Mouse (Mus musculus) cerebellum, adult 18-20 months (tissue): ENCODE results near the gene Efcc1.

Experiments used
- DNase-seq, 2 experiments: peaks; one replicate each; pipeline ENCODE4 v3.0.0; 2021

The Efcc1 gene

DNA sequence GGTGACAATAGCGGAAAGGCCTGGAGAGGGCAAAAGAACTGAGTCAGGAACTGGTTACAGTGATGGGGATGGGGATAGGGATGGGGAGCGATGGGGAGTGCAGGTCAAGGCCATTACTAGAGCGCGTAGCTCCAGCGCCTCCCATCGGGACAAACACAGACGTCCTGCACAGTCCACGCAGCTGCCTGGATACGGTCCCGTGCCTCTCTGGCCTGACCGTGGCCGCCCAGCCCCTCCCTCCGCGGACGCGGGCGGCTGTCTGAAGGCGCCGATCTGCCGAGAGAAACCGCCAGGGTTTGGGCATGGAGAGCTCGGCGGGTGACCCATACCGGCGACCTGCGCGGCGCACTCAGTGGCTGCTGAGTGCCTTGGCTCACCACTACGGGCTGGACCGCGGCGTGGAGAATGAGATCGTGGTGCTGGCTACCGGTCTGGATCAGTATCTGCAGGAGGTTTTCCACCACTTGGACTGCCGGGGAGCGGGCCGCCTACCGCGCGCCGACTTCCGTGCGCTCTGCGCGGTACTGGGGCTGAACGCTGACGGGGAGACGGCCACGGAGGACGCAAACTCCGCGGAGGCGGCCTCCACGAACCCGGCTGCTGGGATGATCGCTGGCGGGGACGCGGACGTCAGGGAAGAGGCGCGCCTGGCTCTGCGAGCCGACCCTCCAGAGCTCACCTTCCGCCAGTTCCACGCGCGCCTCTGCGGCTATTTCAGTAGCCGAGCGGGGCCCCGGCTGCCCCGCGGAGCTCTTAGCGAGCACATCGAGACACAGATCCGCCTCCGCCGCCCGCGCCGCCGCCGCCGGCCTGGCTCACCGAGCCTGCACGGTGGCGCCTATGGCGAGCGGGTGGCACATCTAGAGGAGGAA lies at the start of gene Efcc1:
Gene Efcc1, plus strand, starts transcription at position 279 of the 872 bp plus-strand sequence.
- peak; percentile 15 to 21 for DNase-seq

DNA sequence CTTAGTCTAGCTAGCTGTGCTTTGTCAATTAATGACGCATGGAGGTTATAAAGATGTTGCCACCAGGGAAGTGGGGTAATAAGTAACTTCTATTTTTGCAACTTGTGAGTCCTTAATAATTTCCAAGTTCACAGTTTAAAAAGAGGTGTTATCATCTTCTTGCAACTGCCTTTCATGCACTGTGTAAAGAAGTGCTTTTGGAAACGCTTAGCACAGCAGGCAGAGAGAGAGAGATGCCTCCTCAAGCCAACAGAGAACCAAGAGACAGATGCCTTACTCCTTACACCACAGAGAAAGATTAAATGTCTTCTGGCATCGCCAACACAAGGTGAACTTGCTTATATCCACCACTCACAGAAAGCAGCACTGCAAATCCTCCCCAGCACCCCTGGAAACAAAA lies 34.7 kb upstream of the Efcc1 start:
- no peak for DNase-seq

DNA sequence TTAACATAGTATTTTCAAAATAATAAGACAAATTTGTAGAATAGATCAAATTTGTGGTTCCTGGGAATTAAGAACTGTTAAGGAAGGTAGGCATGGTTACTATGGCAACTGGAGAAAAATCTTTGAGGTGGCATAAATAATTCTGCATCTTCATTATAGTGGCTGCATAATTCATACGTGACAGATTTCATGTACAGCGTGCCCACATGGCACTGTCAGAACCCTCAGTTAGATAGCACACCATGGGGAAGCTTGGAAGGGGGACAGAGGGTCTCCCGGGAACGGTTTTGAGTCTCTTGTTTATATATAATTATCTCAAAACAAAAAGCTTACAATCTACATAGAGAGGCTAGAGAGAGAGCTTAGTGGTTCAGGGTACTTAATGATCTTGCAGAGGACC lies 34.1 kb upstream of the Efcc1 start:
- DNase-seq, result no peak

DNA sequence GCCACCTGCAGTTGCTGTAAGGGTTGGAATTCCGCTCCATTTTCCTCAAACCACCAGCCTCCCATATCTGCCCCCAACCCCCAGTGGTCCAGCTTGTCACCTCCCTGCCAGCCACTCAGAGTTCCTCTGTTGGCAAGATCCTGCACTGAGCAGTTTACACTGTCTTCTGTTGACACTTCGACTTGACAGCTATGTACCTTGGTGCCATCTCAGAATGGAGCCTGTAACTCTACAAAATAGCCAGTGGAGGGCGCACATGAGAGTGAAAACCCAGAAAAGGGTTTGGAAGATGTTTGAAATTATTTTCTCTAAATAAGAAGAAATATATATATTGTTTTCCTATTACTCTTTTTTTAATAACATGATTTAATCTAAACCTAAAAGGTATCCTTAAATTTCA lies 24.4 kb upstream of the Efcc1 start:
- peak; percentile 4 to 8 for DNase-seq

- no peak for DNase-seq
Observed at GRCm38 (mm10) chr6:87712311-87712710, 18.4 kb upstream of the Efcc1 start.

DNA sequence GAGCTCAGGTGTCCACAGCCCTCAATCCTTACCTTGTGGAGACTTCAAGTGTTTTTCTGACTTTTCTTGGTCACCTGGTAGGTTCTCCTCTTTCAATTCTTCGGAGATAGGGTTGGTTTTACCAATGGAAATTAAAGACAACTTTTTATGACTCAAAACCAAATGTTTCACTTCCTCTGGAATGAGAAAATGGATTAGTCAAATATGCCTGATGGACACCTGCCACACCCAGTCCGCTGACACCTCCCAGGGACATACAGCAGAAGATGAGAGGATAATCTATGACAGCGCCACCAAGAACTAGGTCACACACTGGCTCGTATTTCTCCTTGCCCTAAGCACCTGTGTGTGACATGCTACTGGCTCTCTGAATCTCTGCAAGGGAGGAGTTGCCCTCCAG lies 16.6 kb upstream of the Efcc1 start:
- no peak for DNase-seq

DNA sequence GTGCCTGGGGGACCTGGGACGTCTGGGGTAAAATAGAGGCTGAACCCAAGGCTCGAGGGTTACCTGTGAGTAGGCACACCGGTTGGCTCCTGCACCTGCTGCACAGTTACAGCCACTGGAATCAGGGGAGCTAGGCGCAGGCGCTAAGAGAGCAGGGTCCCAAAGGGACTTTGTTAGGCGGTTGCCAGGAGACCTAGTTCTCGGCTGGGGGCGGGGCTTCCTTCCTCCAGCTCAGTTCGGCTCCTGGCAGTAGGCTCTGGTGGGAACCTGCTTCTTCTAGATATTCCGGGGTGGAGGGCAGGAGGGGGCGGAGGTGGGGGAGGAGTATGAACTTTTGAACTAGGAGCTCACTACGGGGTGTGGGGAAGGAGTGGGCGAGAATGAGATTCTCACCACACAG lies 8.0 kb upstream of the Efcc1 start:
- no peak for DNase-seq

DNA sequence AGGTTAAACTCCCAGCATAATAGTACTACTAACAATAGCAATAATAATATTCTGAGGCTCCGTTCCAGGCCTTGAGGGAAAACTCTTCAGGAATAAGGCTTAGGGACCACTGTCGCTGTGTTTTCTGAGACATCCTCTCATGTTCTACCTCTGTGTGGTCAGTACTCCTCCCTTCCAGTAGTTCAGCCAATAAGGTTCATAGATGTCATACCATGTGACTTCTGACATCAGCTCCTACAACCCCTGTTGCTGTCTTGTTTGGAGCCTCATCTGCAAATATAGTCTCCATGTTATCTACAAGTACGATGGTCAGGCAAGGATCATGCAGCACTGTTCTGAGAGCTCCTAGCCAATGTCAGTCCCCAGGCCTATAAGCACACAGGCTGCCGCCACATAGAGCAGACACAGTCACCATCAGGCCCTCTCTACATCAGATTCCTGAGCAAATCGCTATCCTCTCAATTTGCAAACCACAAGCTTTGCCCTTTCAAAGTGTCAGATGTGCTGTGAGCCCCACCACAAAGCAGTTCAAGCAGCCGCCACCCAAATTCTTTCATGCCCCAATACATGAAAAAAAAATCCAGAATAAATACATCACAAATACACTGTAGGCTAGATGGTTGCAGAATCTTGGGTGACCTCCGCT lies 5.3 kb upstream of the Efcc1 start:
- DNase-seq, result no peak

- DNase-seq, result no peak
Observed at GRCm38 (mm10) chr6:87728102-87728501, 2.6 kb upstream of the Efcc1 start.

GRCm38 (mm10) chr6:87730141-87730540 lies 528 bp upstream of the Efcc1 start:
- DNase-seq, result no peak

DNA sequence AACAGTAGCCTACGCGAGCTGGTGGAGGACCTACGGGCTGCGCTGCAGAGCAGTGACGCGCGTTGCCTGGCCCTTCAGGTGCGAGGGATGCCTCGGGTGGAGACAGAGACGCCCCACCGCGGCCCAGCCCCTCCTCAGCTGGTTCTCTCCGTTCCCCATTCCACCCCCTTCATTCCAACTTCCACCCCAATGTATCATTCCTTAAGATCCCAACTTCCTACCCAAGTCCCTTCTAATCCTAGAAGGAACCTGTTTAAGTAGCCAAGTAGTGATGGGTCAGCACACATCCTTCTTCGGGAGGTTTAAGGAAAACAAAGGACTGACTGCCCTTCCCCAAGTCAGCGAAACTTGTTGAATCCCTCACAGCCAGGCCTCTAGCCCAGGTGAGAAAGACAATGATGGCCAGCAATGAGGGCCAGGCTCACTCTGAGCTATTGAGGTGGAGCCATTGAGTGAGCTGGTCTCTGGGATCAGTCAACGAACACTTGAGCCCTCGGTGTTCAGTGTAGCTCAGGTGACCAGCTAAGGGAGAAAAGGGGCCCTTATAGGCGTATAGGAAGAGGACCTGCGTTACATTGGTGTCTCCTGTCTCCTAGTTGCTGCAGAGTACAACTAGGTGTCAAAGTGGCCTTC lies 910 bp downstream of the Efcc1 start:
- DNase-seq, result no peak

DNA sequence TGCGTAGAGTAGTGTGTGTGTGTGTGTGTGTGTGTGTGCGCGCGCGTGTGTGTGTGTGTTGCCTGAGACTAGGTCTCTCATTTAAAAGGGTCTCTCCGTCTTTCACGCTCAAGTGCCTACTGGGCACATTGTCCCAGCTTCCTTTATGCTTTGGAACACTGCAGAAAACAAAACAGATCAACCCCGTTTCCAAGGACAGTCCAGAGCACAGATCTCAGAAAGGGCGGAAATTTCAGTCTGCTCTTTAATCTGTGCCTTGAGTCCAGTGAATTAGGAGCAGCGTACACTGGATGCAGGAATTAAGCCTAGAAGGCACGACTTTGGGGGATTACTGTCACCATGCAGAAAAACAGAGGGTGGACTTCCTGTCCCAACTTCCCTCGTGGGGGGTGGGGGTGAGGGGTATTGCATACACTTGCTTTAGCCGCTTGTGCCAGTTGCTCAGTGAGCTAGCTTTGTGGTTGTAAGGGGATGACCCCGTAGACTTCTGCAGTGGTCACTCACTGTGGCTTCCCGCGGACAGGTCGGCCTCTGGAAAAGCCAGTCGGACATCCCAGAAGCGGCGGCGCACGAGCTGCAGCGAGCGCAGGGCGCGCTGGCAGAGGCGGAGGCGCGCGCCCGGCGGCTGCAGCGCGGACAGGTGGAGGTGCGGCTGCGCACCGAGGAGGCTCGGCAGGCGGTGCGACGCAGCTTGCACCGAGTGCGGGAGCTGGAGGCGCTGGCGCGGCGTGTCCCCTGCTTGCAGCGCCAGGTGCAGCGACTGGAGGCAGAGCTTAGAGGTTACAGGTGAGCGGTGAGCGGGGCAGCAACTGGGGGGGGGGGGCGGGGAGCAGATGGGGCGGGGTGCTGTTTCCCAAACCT lies 1.7 kb downstream of the Efcc1 start:
- DNase-seq, result no peak

- DNase-seq, result no peak
Observed at GRCm38 (mm10) chr6:87733131-87733930, 2.7 kb downstream of the Efcc1 start.

GRCm38 (mm10) chr6:87734136-87734535 lies 3.5 kb downstream of the Efcc1 start:
- no peak for DNase-seq

- no peak for DNase-seq
Observed at GRCm38 (mm10) chr6:87736923-87737322, 6.3 kb downstream of the Efcc1 start.

DNA sequence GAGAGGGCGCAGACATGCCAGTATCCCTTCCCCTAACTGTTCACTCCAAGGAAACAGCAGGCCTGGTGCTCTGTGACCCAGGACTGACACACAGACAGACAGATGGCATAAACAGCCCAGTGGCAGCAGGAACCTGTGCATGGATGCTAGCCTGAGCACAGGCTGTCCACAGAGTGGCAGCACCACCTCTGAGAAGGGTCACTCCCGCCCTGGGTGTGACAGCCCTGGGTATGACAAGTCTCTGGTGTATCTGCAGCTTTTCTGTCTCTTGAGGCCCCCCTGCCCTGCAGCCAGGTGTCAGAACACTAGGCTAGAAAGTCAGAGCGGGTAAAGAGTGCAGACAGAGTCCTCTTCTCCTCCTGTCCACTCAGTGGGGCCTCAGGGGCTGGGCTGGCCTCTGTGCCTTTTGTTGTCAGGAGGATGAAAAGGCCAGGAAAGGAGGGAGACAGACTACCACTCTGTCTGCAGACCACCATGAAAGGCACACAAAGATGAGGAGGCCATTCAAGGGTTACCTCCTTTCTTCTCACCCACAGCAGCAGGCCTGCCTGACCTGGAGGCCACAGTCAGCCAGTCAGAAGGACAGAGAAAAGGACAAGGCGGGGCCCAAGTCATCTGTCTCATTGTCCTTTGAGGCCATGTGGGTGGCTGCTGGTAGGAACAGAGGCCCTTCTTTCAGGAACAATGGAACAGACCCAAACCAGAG lies 7.4 kb downstream of the Efcc1 start:
- peak in 1 of 2 experiments; percentile 14 for DNase-seq

GRCm38 (mm10) chr6:87739898-87740297 lies 9.2 kb downstream of the Efcc1 start:
- no peak for DNase-seq

- DNase-seq, result no peak
Observed at GRCm38 (mm10) chr6:87740496-87740895, 9.8 kb downstream of the Efcc1 start.

DNA sequence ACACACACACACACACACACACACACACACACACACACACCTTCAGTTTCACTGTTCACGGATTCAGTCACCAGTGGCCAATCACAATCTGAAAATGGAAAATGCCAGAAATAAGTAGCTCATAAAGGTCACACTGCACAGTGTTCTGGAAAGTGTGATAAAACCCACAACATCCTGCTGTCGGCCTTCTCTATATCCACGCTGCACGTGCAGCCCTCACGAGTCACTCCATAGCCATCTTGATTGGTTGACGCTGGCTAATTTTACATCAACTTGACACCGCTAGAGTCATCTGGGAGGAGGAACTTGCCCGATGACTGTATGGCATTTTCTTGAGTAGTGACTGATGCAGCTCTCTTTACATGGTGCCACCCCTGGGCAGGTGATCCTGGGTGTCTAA lies 11.3 kb downstream of the Efcc1 start:
- DNase-seq, result no peak

DNA sequence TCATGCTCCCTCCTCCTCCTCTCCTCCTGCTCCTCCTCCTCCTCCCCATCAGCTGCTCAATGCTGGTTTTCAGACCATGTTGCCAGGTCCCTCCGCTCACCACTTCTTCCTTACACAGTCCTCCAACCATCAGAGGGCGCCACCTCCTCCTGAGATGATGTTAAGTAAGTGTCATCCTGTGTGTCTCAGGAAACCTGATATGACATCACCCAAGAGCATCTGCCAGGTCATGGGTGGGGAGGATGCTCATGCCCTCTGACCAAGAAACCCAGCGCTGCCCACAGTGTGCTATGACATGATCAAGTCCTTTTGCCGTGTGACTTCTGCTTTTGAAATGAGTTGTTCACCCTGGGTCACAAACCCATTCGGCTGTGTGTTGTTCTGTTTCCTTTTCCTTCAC lies 12.1 kb downstream of the Efcc1 start:
- no peak for DNase-seq

DNA sequence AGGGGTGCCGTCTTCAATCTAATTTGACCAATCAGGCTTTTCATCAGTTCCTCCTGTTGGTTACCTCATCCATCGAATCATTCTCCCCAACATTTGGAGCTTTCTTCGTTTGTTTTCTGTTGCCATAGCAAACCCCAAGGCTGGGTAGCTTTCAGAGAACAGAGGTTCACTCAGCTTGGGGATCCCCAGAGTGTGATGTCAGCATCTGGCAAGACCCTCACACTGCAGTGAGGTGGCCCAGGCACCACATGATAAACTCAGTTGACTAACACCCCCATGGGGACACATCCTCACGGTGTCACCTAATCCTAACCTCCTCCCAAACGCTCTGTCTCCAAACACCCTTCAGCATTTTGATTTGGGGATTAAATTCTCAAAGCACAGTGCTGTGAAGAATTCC lies 12.6 kb downstream of the Efcc1 start:
- DNase-seq, result no peak
